ENCODE assay signal across 9 mouse cellular contexts in genomic region chr15:8781159-8782130, GRCm38 (mm10).
DNase-seq lines count a peak whose midpoint lies in the region; ATAC-seq lines count a peak whose summit lies in the region.
"Had no signal": no experiment of that assay in that cellular context is flagged by ENCODE, and none has a peak within 500 bp of the region (broad histone marks: within the 10 kb centered on the region; RNA-seq: fewer than 3 reads in every experiment).

No protein-coding gene starts in this region.

- H3K9ac ChIP-seq in forebrain, embryonic 14.5 days (ENCODE audit: low read length): no peak overlapping the region
- no peak overlapping the region for H3K9ac ChIP-seq in neural tube, embryonic 13.5 days
- H3K9ac ChIP-seq in heart, embryonic 12.5 days: no peak overlapping the region

- H3K4me3 ChIP-seq in forebrain, embryonic 14.5 days (ENCODE audit: low read depth, low read length): no peak overlapping the region
- H3K4me3 ChIP-seq in neural tube, embryonic 13.5 days: no peak overlapping the region
- no peak overlapping the region for H3K4me3 ChIP-seq in heart, embryonic 12.5 days

- no peaks in the 10 kb centered on the region for H3K9me3 ChIP-seq in forebrain, embryonic 14.5 days (replicated peaks; ENCODE audit: control insufficient read depth, low read length)
- no peaks in the 10 kb centered on the region for H3K9me3 ChIP-seq in neural tube, embryonic 13.5 days
- H3K9me3 ChIP-seq in heart, embryonic 12.5 days (replicated peaks): 0 out of 2 replicates have a peak, but pooled peaks cover 3% of the 10 kb centered on the region

- WGBS in forebrain, embryonic 14.5 days: 26% methylated on average over 28 of the region's 28 CpGs
- 45% methylated on average over 28 of the region's 28 CpGs for WGBS in neural tube, embryonic 13.5 days
- WGBS in heart, embryonic 12.5 days: 91% methylated on average over 28 of the region's 28 CpGs

- H3K36me3 ChIP-seq in forebrain, embryonic 14.5 days (ENCODE audit: control insufficient read depth, insufficient read depth, low read length): no peaks in the 10 kb centered on the region
- H3K36me3 ChIP-seq in neural tube, embryonic 13.5 days: no peaks in the 10 kb centered on the region
- H3K36me3 ChIP-seq in heart, embryonic 12.5 days: no peaks in the 10 kb centered on the region

- peak; percentile 77 for ATAC-seq in forebrain, embryonic 14.5 days
- ATAC-seq in neural tube, embryonic 13.5 days (ENCODE audit: low read depth): peak; percentile 86
- ATAC-seq in heart, embryonic 12.5 days (ENCODE audit: insufficient number of reproducible peaks, low FRiP score): no peak

- no peaks in the 10 kb centered on the region for H3K27me3 ChIP-seq in forebrain, embryonic 14.5 days (replicated peaks; ENCODE audit: control insufficient read depth, insufficient read depth, low read length)
- no peaks in the 10 kb centered on the region for H3K27me3 ChIP-seq in neural tube, embryonic 13.5 days
- no peaks in the 10 kb centered on the region for H3K27me3 ChIP-seq in heart, embryonic 12.5 days (replicated peaks)

- peaks cover 20% of the 10 kb centered on the region; the same call in 1 of the 2 replicates for H3K4me1 ChIP-seq in forebrain, embryonic 14.5 days (ENCODE audit: control insufficient read depth, insufficient read depth, low read length)
- H3K4me1 ChIP-seq in neural tube, embryonic 13.5 days (replicated peaks): peaks cover 35% of the 10 kb centered on the region
- 0 out of 2 replicates have a peak, but pooled peaks cover 3% of the 10 kb centered on the region for H3K4me1 ChIP-seq in heart, embryonic 12.5 days (replicated peaks)

- peak; percentile 52 for DNase-seq in cerebellum, adult 9-11 months
- DNase-seq in cerebellum, adult 11 months: no peak
- peak; percentile 84 for DNase-seq in forebrain, embryonic 14.5 days (ENCODE audit: low spot score)
- DNase-seq in left cerebral cortex, adult 11 months (ENCODE audit: low spot score): peak; percentile 33
- DNase-seq in heart, adult 11 months: no peak
- no peak for DNase-seq in kidney, postnatal 25 days
- DNase-seq: heart, postnatal 10 days had no signal

- peak overlapping the region; percentile 30 for H3K4me2 ChIP-seq in forebrain, embryonic 14.5 days (ENCODE audit: low read length)
- H3K4me2 ChIP-seq in neural tube, embryonic 13.5 days: peak overlapping the region; percentile 24; the same call in 1 of the 2 replicates
- H3K4me2 ChIP-seq in heart, embryonic 12.5 days: no peak overlapping the region

- H3K27ac ChIP-seq in forebrain, embryonic 14.5 days (ENCODE audit: low read depth, low read length): peak overlapping the region; percentile 87
- peak overlapping the region; percentile 81 for H3K27ac ChIP-seq in neural tube, embryonic 13.5 days (replicated peaks)
- no peak overlapping the region for H3K27ac ChIP-seq in heart, embryonic 12.5 days (ENCODE audit: poor library complexity, severe bottlenecking)

Comparison
In these comparisons a context has a peak if more than half of its experiments do, and no peak if none do; other contexts are left out.
1. DNase-seq: peak in cerebellum, adult 9-11 months (single experiment), forebrain, embryonic 14.5 days (single experiment) and left cerebral cortex, adult 11 months (single experiment); none in cerebellum, adult 11 months (single experiment), heart, adult 11 months (single experiment) and kidney, postnatal 25 days (0 of 2).